Mouse (Mus musculus) hindbrain, embryonic 14.5 days (tissue): ENCODE data around the gene Hamp2. TPM values are rescaled to one million over a fixed set of nuclear protein-coding genes. Genes with fewer than 3 reads are reported as not detected.
A peak's percentile ranks its signal among the peaks of the same experiment; 100 is the strongest.
"Not testable (repeated sequence)": the region's sequence is repeated elsewhere in the genome, so short reads cannot be mapped to it uniquely, and the experiment has no call there.

Source experiments
- ATAC-seq: fragments of 200-750 bp; cut with Nextera tagmentation; 2 replicates; pipeline ENCODE4 v1.8.0; 2017; ENCODE audit warnings: moderate number of reproducible peaks, mild to moderate bottlenecking, moderate TSS enrichment, moderate library complexity; ENCODE audit not compliant: low FRiP score
- DNase-seq: peaks from one replicate; pipeline ENCODE4 v3.0.0-alpha.2; 2015; ENCODE audit warnings: low spot score
- H3K27ac ChIP-seq: fragments of 300-500 bp; sonication (generic); 2 replicates; pipeline ENCODE4 v1.5.1; 2014; ENCODE audit warnings: mild to moderate bottlenecking, moderate library complexity
- H3K27me3 ChIP-seq: fragments of 300-500 bp; sonication (generic); 2 replicates; pipeline ENCODE4 v1.6.1; 2014; ENCODE audit warnings: mild to moderate bottlenecking, low read length, mixed read lengths; ENCODE audit not compliant: control insufficient read depth, insufficient read depth
- H3K36me3 ChIP-seq: fragments of 300-500 bp; sonication (generic); replicated peaks from 2 replicates; pipeline ENCODE4 v1.6.1; 2014; ENCODE audit not compliant: control insufficient read depth, insufficient read depth
- H3K4me1 ChIP-seq: fragments of 300-500 bp; sonication (generic); replicated peaks from 2 replicates; pipeline ENCODE4 v1.6.1; 2014; ENCODE audit warnings: antibody characterized with exemption, low read length, mixed read lengths; ENCODE audit not compliant: control insufficient read depth, insufficient read depth
- H3K4me2 ChIP-seq: fragments of 300-500 bp; sonication (generic); replicated peaks from 2 replicates; pipeline ENCODE4 v1.6.1; 2014; ENCODE audit warnings: mild to moderate bottlenecking, moderate library complexity
- H3K4me3 ChIP-seq: fragments of 300-500 bp; sonication (generic); replicated peaks from 2 replicates; pipeline ENCODE4 v1.5.1; 2014; ENCODE audit warnings: mild to moderate bottlenecking, low read length
- H3K9ac ChIP-seq: fragments of 300-500 bp; sonication (generic); 2 replicates; pipeline ENCODE4 v1.6.1; 2014
- H3K9me3 ChIP-seq: fragments of 300-500 bp; sonication (generic); 2 replicates; pipeline ENCODE4 v1.6.1; 2016; ENCODE audit warnings: low read length; ENCODE audit not compliant: control insufficient read depth
- WGBS: fragments of 180-500 bp; shearing (Covaris S2); extraction: QIAGEN DNeasy Blood & Tissue Kit; methylation state at CpG from one replicate; pipeline ENCODE4 v1.1.7; 2014; 5-methylcytosine and 5-hydroxymethylcytosine counted together
- polyA plus RNA-seq: library from polyadenylated mRNA; unstranded; fragments of >200 nt; fragmentation: Nextera tagmentation; extraction: Ambion mirVana; gene quantifications from 2 replicates; pipeline ENCODE4 v1.2.1, GENCODE M21; 2014

The Hamp2 gene
- not detected in 2 replicates for polyA plus RNA-seq

- WGBS: 72% methylated on average over 2 of the region's 2 CpGs
- H3K9ac ChIP-seq, H3K4me2 ChIP-seq, ATAC-seq, DNase-seq, H3K4me3 ChIP-seq, H3K4me1 ChIP-seq, H3K27ac ChIP-seq, H3K27me3 ChIP-seq, H3K9me3 ChIP-seq, H3K36me3 ChIP-seq: not testable (repeated sequence)
Measured at GRCm38 (mm10) chr7:30924581-30924980, at the start of gene Hamp2. Gene Hamp2 (minus strand): TSS chr7:30924681.

- Histone ChIP-seq H3K4me2 (peak within 1 kb of the TSS; percentile 49), H3K27ac (no peak within 1 kb of the TSS), H3K9ac (peak within 1 kb of the TSS; percentile 46; the same call in 1 of the 2 replicates), H3K36me3 (no peaks in the 10 kb centered on the region), H3K9me3 (no peaks in the 10 kb centered on the region), H3K4me3 (peak within 1 kb of the TSS; percentile 26), H3K27me3 (peaks cover 24% of the 10 kb centered on the region), H3K4me1 (0 out of 2 replicates have a peak, but pooled peaks cover 4% of the 10 kb centered on the region)
- 0% methylated on average over 37 of the region's 37 CpGs for WGBS
- peak; percentile 81 for ATAC-seq
- DNase-seq: peak; percentile 79
Measured at GRCm38 (mm10) chr7:30973501-30974289, 49.2 kb upstream of the Hamp2 start, which contains the start of gene Fam187b. Gene Fam187b (plus strand): TSS chr7:30973790.

- no peak for DNase-seq
- no peaks in the 10 kb centered on the region for H3K9me3 ChIP-seq
- ATAC-seq: no peak
- WGBS: under 1% methylated on average over 18 of the region's 19 CpGs
- H3K36me3 ChIP-seq: no peaks in the 10 kb centered on the region
- peak within 1 kb of the TSS; percentile 46; the same call in 1 of the 2 replicates for H3K9ac ChIP-seq
- no peak within 1 kb of the TSS for H3K27ac ChIP-seq
- H3K4me2 ChIP-seq: peak within 1 kb of the TSS; percentile 49
- H3K27me3 ChIP-seq: peaks cover 24% of the 10 kb centered on the region
- H3K4me3 ChIP-seq: peak within 1 kb of the TSS; percentile 26
- 0 out of 2 replicates have a peak, but pooled peaks cover 4% of the 10 kb centered on the region for H3K4me1 ChIP-seq
Measured at GRCm38 (mm10) chr7:30973251-30973500, 48.7 kb upstream of the Hamp2 start, which contains the start of gene Lsr. Gene Lsr (minus strand): TSS chr7:30973464.

GRCm38 (mm10) chr7:30972426-30973250 lies 48.2 kb upstream of the Hamp2 start:
- no peak overlapping the region for H3K27ac ChIP-seq
- DNase-seq: no peak
- WGBS: 3% methylated on average over 39 of the region's 41 CpGs
- peak overlapping the region; percentile 46; the same call in 1 of the 2 replicates for H3K9ac ChIP-seq
- 0 out of 2 replicates have a peak, but pooled peaks have one; percentile 19 for ATAC-seq
- peak overlapping the region; percentile 49 for H3K4me2 ChIP-seq
- H3K36me3 ChIP-seq: no peaks in the 10 kb centered on the region
- H3K9me3 ChIP-seq: no peaks in the 10 kb centered on the region
- peak overlapping the region; percentile 26 for H3K4me3 ChIP-seq
- H3K4me1 ChIP-seq: 0 out of 2 replicates have a peak, but pooled peaks cover 4% of the 10 kb centered on the region
- peaks cover 24% of the 10 kb centered on the region for H3K27me3 ChIP-seq

GRCm38 (mm10) chr7:30971901-30972300 lies 47.4 kb upstream of the Hamp2 start:
- H3K4me1 ChIP-seq: 0 out of 2 replicates have a peak, but pooled peaks cover 4% of the 10 kb centered on the region
- H3K36me3 ChIP-seq: no peaks in the 10 kb centered on the region
- peaks cover 24% of the 10 kb centered on the region for H3K27me3 ChIP-seq
- H3K9ac ChIP-seq: no peak overlapping the region
- no peaks in the 10 kb centered on the region for H3K9me3 ChIP-seq
- DNase-seq: no peak
- no peak overlapping the region for H3K27ac ChIP-seq
- H3K4me3 ChIP-seq: peak overlapping the region; percentile 26; the same call in 1 of the 2 replicates
- H3K4me2 ChIP-seq: 0 out of 2 replicates have a peak overlapping the region, but pooled peaks have one; percentile 49
- no peak for ATAC-seq
- 88% methylated on average over 15 of the region's 15 CpGs for WGBS

DNA sequence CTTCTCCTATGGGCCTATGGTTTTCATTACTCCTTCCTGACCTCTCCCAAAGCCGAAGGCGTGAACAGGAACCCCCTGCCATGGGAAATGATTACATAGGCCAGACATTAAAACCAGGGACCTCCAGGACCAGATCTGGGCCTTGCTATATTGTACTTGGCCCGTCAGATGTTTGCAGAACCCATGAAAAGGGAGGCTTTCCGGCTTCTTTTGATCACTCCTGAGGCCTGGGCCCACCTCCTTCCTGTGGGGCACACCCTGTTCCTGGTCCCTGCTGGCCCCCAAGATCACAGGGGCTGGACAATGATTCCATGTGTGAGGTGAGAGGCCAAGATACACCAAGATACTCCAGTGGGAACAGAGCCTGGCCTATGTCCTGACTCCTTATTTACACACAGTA lies 44.7 kb upstream of the Hamp2 start:
- no peak for DNase-seq
- Histone ChIP-seq H3K27ac (0 out of 2 replicates have a peak overlapping the region, but pooled peaks have one; percentile 32), H3K36me3 (no peaks in the 10 kb centered on the region), H3K9ac (no peak overlapping the region), H3K4me1 (0 out of 2 replicates have a peak, but pooled peaks cover 4% of the 10 kb centered on the region), H3K27me3 (peaks cover 24% of the 10 kb centered on the region), H3K4me2 (no peak overlapping the region), H3K9me3 (no peaks in the 10 kb centered on the region), H3K4me3 (no peak overlapping the region)
- 84% methylated on average over 4 of the region's 4 CpGs for WGBS
- no peak for ATAC-seq

GRCm38 (mm10) chr7:30968611-30969010 lies 44.1 kb upstream of the Hamp2 start:
- 89% methylated on average over 8 of the region's 8 CpGs for WGBS
- H3K9me3 ChIP-seq: no peaks in the 10 kb centered on the region
- H3K27ac ChIP-seq: 0 out of 2 replicates have a peak overlapping the region, but pooled peaks have one; percentile 32
- H3K4me3 ChIP-seq: no peak overlapping the region
- no peak overlapping the region for H3K4me2 ChIP-seq
- no peaks in the 10 kb centered on the region for H3K36me3 ChIP-seq
- H3K27me3 ChIP-seq: peaks cover 21% of the 10 kb centered on the region
- DNase-seq: no peak
- H3K9ac ChIP-seq: no peak overlapping the region
- ATAC-seq: no peak
- 0 out of 2 replicates have a peak, but pooled peaks cover 4% of the 10 kb centered on the region for H3K4me1 ChIP-seq

DNA sequence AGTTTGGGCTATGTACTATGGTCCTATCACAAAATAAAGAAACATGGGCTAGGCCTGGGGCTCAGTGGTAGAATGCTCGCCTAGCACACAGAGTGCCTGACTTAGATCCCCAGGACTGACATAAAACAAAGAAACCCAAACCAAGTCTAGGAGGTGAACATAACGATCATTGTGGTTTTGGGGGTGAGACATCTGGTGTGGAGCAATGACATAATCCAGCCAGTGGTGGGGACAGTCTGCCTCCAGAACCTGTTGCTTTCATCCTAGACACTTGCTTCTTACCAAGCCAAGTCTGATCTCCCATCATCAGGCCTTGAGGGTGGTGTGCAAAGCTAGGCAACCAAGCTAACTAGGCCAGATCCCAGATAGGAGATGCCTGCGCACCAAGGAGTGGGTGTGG lies 42.2 kb upstream of the Hamp2 start:
- 91% methylated on average over 3 of the region's 3 CpGs for WGBS
- no peak overlapping the region for H3K9ac ChIP-seq
- 0 out of 2 replicates have a peak, but pooled peaks cover 2% of the 10 kb centered on the region for H3K27me3 ChIP-seq
- H3K4me1 ChIP-seq: no peaks in the 10 kb centered on the region
- no peak for DNase-seq
- no peaks in the 10 kb centered on the region for H3K36me3 ChIP-seq
- no peak overlapping the region for H3K4me3 ChIP-seq
- no peak overlapping the region for H3K27ac ChIP-seq
- H3K9me3 ChIP-seq: no peaks in the 10 kb centered on the region
- no peak for ATAC-seq
- no peak overlapping the region for H3K4me2 ChIP-seq

DNA sequence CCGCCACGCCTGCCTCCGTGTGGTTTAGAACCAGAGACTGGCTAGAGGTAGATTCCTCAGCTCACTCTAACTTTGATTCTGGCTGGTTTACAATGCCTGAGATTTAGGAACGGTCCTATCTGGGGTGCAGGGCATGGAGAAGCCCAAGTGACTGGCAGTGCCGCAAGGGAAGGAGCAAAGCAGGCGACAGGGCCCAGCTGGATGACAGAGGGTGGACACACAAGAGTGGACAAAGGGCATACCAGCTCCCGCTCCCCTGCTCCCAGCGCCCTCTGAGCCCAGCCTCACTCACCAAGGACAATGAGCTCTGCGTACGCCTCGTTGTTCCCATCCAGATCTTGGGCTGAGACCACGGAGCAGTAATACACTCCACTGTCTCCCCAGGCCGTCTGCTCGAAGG lies 41.2 kb upstream of the Hamp2 start:
- Histone ChIP-seq H3K27ac (no peak overlapping the region), H3K4me2 (no peak overlapping the region), H3K4me1 (no peaks in the 10 kb centered on the region), H3K9me3 (no peaks in the 10 kb centered on the region), H3K4me3 (no peak overlapping the region), H3K9ac (no peak overlapping the region), H3K27me3 (no peaks in the 10 kb centered on the region), H3K36me3 (no peaks in the 10 kb centered on the region)
- ATAC-seq (no peak), DNase-seq (no peak)
- 62% methylated on average over 14 of the region's 14 CpGs for WGBS
